Mouse (Mus musculus) cerebellum, postnatal 25 days (tissue): ENCODE data around the gene Psme4.

Source experiments
- DNase-seq, 2 experiments: peaks; one replicate each; pipeline ENCODE4 v3.0.0; 2021; ENCODE audit warnings: mixed read lengths in 2 of 2

The Psme4 gene

DNA sequence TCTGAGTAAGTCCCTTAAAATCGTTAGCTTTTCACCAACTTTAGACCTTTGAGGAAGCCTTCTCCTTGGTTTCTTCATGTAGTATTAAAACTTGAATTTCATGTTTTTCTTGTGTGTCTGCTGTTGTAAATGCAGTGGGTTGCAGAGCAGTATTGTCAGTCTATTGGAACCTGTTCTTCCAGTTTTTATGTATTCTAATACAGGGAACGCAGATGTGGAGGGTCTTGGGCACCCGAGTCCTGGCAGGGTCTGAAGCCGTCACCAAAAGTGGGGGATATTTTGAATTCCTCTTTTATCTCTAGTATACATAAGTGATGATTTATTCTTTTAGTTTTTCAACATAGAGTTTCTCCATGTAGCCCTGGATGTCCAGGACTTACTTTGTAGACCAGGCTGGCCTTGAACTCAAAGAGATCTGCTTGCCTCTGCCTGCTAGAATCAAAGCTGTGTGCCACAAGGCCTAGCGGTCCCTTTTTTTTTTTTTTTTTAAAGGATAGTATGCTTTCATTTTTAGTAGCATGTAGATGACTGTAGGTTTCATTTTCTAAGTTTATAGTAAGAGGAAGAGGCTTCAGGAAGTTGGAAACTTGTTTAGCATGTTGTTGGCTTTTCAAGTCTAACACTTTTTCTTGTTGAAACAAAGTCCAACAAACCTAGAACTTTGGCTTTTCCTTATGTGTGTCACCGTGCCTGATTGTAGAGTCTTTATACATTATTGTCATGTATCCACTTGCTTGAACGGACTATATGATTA lies 14.9 kb downstream of the Psme4 start:
- DNase-seq: no peak

- DNase-seq: no peak
Observed at GRCm38 (mm10) chr11:30792680-30793079, 21.2 kb downstream of the Psme4 start.

DNA sequence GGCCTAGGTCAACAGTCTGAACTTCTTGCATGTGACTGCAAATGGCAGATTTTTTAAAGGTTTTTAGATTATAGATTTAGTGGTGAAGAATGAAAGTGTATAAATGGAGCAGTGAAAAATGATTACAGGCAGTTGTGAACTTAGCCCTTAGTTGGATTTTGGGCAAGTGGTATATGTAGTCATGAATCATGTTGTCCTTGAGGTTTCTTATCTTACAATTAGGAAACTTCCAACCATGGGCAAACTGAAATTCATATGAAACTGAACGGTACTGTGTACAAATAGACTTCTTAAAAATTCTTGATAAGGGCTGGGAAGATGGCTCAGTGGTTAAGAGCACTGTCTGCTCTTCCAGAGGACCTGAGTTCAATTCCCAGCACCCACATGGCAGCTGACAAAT lies 22.2 kb downstream of the Psme4 start:
- DNase-seq: no peak

DNA sequence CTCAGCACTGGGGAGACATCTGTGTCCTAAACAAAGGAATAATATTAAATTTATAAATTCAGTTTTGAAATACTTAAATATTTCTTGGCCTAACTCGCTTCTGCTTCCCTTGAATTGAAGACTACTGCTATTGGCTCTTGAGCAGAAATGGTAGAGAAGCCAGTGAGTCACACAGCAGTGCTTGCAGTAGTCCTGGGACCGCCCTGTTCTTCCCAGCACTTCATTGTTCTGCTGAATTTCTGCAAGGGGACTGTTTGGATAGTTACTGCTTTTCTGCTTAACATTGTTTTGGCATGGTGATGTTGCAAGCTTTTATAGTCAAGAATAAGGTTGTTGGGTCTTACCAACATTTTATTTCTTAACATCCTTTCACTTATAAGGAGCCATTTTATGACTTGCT lies 25.7 kb downstream of the Psme4 start:
- no peak for DNase-seq

GRCm38 (mm10) chr11:30799496-30799895 lies 28.0 kb downstream of the Psme4 start:
- DNase-seq: peak; percentile 41 to 70

DNA sequence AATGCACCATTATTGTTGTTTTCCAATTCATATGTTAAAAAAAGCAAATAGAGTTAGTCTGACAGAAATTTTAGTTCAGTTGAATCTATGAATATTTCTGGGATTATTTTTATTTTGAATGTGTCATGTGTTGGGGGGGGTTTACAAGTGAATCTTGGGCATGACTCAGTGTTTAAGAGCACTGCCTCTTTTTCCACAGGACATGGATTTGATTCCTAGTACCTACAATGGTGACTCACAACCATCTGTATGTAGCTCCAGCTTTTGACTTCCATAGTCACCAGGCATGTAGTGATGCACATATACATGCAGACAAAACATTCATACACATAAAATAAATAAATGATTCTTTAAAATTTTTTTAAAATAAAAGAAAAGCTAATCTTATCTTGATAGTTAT lies 28.6 kb downstream of the Psme4 start:
- no peak for DNase-seq

GRCm38 (mm10) chr11:30802421-30802820 lies 30.9 kb downstream of the Psme4 start:
- no peak for DNase-seq

DNA sequence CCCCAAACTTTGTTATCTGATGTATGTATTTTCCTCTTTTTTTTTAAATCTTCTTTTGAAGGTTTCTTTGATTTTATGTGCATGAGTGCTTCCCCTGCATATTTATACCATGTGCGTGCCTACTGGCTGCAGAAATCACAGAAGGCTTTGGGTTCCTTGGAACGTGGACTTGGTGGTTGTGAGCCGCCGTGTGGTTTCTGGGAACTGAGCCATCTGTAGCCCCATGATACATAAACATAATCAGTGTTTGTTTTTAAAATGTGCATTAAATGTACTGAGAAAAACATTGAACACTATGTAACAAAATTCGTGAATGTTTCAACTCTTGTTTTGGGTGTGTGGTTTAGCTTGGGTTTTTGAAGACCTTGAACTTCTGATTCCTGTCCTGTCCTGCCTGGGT lies 49.6 kb downstream of the Psme4 start:
- no peak for DNase-seq

- DNase-seq: no peak
Observed at GRCm38 (mm10) chr11:30838793-30839192, 67.3 kb downstream of the Psme4 start.

- DNase-seq: peak; percentile 6 to 42
Observed at GRCm38 (mm10) chr11:30844355-30844754, 72.8 kb downstream of the Psme4 start.

- no peak for DNase-seq
Observed at GRCm38 (mm10) chr11:30872425-30872824, 100.9 kb downstream of the Psme4 start.

DNA sequence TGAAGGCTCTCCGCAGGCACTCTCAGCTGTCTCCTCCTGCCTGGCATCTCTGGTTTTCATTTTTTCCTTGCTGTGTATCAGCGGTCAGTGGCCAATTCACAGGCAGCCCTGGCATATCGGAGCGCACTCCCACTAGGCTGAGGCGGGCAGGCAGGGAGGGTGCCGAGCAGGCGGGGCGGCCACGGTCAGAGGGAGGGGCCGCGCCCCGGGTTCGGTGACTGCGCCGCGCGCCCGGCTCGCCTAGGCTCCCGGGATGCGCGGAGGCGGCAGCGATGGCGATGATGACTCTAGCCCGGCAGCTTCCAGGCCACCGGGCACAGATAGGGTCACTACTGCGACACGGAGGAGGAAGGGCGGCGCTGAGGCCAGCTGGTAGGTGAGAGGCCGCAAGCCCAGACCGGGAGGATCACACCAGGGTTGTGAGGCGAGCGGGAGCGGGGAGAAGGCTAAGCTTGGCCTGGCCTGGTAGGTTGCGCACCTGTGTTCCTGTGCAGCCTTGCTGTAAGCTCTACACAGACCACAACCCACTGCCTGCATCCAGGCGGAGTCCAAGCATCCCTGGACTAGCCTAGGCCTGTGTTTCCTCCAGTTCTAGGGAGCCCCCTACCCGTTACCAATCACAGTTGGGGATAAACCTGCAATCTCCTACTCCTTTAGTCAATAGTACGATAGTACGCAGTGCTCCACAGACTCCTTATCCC lies 113.8 kb downstream of the Psme4 start, which contains the start of the genes Gpr75 and Asb3:
Gene Gpr75, plus strand, starts transcription at position 188 of the 701 bp plus-strand sequence.
Gene Asb3, plus strand, starts transcription at position 246 of the 701 bp plus-strand sequence.
- peak; percentile 92 for DNase-seq

- DNase-seq: no peak
Observed at GRCm38 (mm10) chr11:30888153-30888552, 116.6 kb downstream of the Psme4 start.

DNA sequence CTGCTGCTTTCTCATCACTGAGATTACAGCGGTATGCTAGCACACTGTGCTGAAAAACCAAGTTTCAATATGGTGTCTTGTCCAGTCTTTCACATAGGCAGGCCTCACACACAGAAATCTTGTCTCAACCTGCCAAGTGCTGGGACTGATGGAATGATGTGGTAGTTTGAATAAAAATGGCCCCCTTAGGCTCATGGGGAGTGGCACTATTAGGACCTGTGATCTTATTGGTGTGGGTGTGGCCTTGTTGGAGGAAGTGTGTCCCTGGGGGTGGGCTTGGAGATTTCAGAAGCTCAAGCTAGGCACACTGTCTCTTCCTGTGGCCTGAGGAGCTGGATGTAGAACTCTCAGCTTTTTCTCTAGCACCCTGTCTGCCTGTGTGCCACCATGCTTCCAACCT lies 124.7 kb downstream of the Psme4 start:
- no peak for DNase-seq

GRCm38 (mm10) chr11:30899312-30899711 lies 127.8 kb downstream of the Psme4 start:
- no peak for DNase-seq

DNA sequence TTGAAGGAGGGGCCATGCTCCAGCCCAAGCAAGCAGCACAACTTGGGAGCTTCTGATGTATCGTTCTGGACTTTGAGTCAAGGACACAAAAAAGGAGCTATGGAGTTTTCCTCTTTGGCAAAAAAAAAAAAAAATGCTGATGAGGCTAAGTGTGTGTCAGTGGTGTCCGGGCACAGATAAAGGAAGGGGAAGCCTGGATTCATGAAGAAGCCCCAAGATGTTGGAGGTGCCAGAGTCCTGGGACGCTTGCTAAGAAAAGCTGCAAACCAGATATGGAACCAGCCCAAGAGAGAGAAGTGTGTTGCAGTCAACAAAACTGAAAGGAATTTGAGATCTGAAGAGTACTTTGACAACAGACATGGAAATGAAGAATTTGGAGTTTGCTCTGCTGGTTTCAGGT lies 140.8 kb downstream of the Psme4 start:
- no peak for DNase-seq

GRCm38 (mm10) chr11:30920641-30921040 lies 149.1 kb downstream of the Psme4 start:
- no peak for DNase-seq

GRCm38 (mm10) chr11:30923283-30923682 lies 151.8 kb downstream of the Psme4 start:
- no peak for DNase-seq

- DNase-seq: no peak
Observed at GRCm38 (mm10) chr11:30928079-30928478, 156.6 kb downstream of the Psme4 start.

DNA sequence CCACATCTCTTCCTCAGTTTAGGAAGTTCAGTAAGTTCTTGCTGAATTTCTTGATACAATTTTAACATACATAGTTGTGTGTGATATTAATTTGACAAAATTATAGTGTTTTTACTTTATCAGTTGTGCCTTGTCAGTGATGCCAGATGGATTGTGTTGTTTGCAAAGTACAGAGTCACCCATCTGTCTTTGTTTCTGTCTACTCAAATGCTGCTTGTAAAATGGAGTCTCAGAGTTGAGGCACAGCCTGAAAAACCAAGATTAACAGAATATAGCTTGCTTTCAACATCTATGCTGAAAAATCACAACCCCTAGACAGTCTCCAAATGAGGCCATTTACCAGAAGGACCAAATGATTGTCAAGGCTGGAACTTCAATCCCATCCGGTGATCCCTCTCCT lies 157.0 kb downstream of the Psme4 start:
- DNase-seq: no peak
